38 mouse cellular contexts compared by ENCODE assay signal in genomic region chr2:163907131-163907530, GRCm38 (mm10). TPM values are rescaled to one million over a fixed set of nuclear protein-coding genes. Genes with fewer than 3 reads are reported as not detected.
"Had no signal": no experiment of that assay in that cellular context is flagged by ENCODE, and none has a peak within 500 bp of the region (broad histone marks: within the 10 kb centered on the region; RNA-seq: fewer than 3 reads in every experiment).

No protein-coding gene starts in this region.

- H3K36me3 ChIP-seq: heart, embryonic 13.5 days; heart, embryonic 15.5 days; hindbrain, embryonic 13.5 days; hindbrain, embryonic 15.5 days; kidney, embryonic 15.5 days; limb, embryonic 13.5 days; limb, embryonic 15.5 days; liver, embryonic 12.5 days had no signal

- H3K9ac ChIP-seq: heart, embryonic 13.5 days; heart, embryonic 15.5 days; hindbrain, embryonic 13.5 days; hindbrain, embryonic 15.5 days; kidney, embryonic 15.5 days; limb, embryonic 13.5 days; limb, embryonic 15.5 days; liver, embryonic 12.5 days; liver, embryonic 14.5 days had no signal

- H3K4me3 ChIP-seq: heart, adult 2 months; heart, embryonic 13.5 days; heart, embryonic 15.5 days; hindbrain, embryonic 13.5 days; hindbrain, embryonic 15.5 days; kidney, embryonic 15.5 days; limb, embryonic 13.5 days; limb, embryonic 15.5 days; liver, embryonic 12.5 days had no signal

- H3K27me3 ChIP-seq: hindbrain, embryonic 13.5 days; hindbrain, embryonic 15.5 days; kidney, embryonic 15.5 days had no signal

- H3K27ac ChIP-seq: heart, adult 2 months; heart, embryonic 13.5 days; heart, embryonic 15.5 days; hindbrain, embryonic 13.5 days; hindbrain, embryonic 15.5 days; hindbrain, postnatal 0 days; kidney, embryonic 15.5 days; kidney, postnatal 0 days; limb, embryonic 13.5 days; limb, embryonic 15.5 days; liver, embryonic 12.5 days; liver, embryonic 14.5 days had no signal

- DNase-seq: gastrocnemius, postnatal 14 days; gastrocnemius, postnatal 36 days; heart, adult 11 months; heart, adult 2 months; heart, postnatal 14 days; heart, postnatal 36 days; kidney, adult 11 months; kidney, adult 2 months; kidney, adult 9 months; kidney, postnatal 14 days; kidney, postnatal 36 days; layer of hippocampus, adult 9-11 months; layer of hippocampus, postnatal 36 days; left cerebral cortex, postnatal 4 days had no signal

- ATAC-seq: hindbrain, postnatal 0 days; intestine, embryonic 16.5 days; liver, embryonic 12.5 days had no signal

- H3K4me1 ChIP-seq: kidney, embryonic 15.5 days; liver, embryonic 12.5 days had no signal

- H3K4me2 ChIP-seq: heart, embryonic 11.5 days; heart, embryonic 13.5 days; heart, embryonic 15.5 days; hindbrain, embryonic 13.5 days; hindbrain, embryonic 15.5 days; kidney, embryonic 15.5 days; limb, embryonic 13.5 days; limb, embryonic 15.5 days; liver, embryonic 12.5 days had no signal

- H3K9me3 ChIP-seq: heart, embryonic 13.5 days; heart, embryonic 15.5 days; hindbrain, embryonic 13.5 days; hindbrain, embryonic 15.5 days; kidney, embryonic 15.5 days; limb, embryonic 13.5 days; limb, embryonic 15.5 days; liver, embryonic 12.5 days had no signal

RNA-seq across cellular contexts. Expression of gene Rims4, which starts 11.4 kb away (rescaled TPM):
- total RNA-seq: hematopoietic stem cell, adult 5-6 weeks had no signal

RNA-seq across cellular contexts. Expression of gene Kcnk15, which starts 53.7 kb away (rescaled TPM):
- total RNA-seq: gastrocnemius, adult 8-10 months; gastrocnemius, postnatal 14 days; gastrocnemius, postnatal 36 days; heart, adult 2 months; heart, postnatal 14 days; heart, postnatal 36 days; hematopoietic stem cell, adult 5-6 weeks; layer of hippocampus, adult 8-10 months; layer of hippocampus, postnatal 36 days; left cerebral cortex, postnatal 10 days; left cerebral cortex, postnatal 4 days; liver, adult 2 months had no signal
- polyA plus RNA-seq: gonadal fat pad, adult 2 months; heart, adult 2 months; heart, embryonic 11.5 days; heart, embryonic 13.5 days; heart, embryonic 15.5 days; heart, postnatal 0 days; hindbrain, embryonic 11.5 days; hindbrain, embryonic 13.5 days; intestine, embryonic 14.5 days; intestine, embryonic 16.5 days; kidney, adult 2 months; kidney, embryonic 15.5 days; kidney, postnatal 0 days; large intestine, adult 2 months; limb, embryonic 11.5 days; limb, embryonic 13.5 days; limb, embryonic 15.5 days; liver, adult 2 months; liver, embryonic 12.5 days; liver, embryonic 14.5 days had no signal
